ENCODE assay signal across 35 mouse cellular contexts in genomic region chr15:97610767-97611166, GRCm38 (mm10).
"Had no signal": no experiment of that assay in that cellular context is flagged by ENCODE, and none has a peak within 500 bp of the region (broad histone marks: within the 10 kb centered on the region; RNA-seq: fewer than 3 reads in every experiment).

No protein-coding gene starts in this region.

- H3K36me3 ChIP-seq: heart, embryonic 10.5 days; heart, embryonic 12.5 days; heart, embryonic 13.5 days; heart, embryonic 15.5 days; hindbrain, embryonic 10.5 days; hindbrain, embryonic 12.5 days; hindbrain, embryonic 13.5 days; hindbrain, embryonic 15.5 days; intestine, embryonic 15.5 days; kidney, embryonic 15.5 days had no signal

- ATAC-seq: hindbrain, embryonic 16.5 days; hindbrain, postnatal 0 days; inflammation-experienced regulatory T-cells, adult 6 months; intestine, embryonic 15.5 days; intestine, embryonic 16.5 days; intestine, postnatal 0 days had no signal

- H3K27me3 ChIP-seq: heart, embryonic 12.5 days; heart, embryonic 13.5 days; heart, embryonic 15.5 days; hindbrain, embryonic 12.5 days; hindbrain, embryonic 13.5 days; hindbrain, embryonic 15.5 days; intestine, embryonic 15.5 days; kidney, embryonic 15.5 days had no signal

- H3K9ac ChIP-seq: heart, embryonic 12.5 days; heart, embryonic 13.5 days; heart, embryonic 15.5 days; hindbrain, embryonic 12.5 days; hindbrain, embryonic 13.5 days; hindbrain, embryonic 14.5 days; hindbrain, embryonic 15.5 days; intestine, embryonic 15.5 days; kidney, embryonic 15.5 days had no signal

- DNase-seq: heart, postnatal 10 days; heart, postnatal 14 days; heart, postnatal 4 days; kidney, adult 11 months; kidney, adult 18-20 months; kidney, adult 2 months; kidney, adult 8-10 months; kidney, adult 9 months; kidney, postnatal 10 days; kidney, postnatal 14 days; kidney, postnatal 25 days; kidney, postnatal 36 days; kidney, postnatal 4 days; layer of hippocampus, adult 9-11 months; layer of hippocampus, postnatal 36 days had no signal

- H3K4me2 ChIP-seq: heart, embryonic 11.5 days; heart, embryonic 12.5 days; heart, embryonic 13.5 days; heart, embryonic 15.5 days; hindbrain, embryonic 12.5 days; hindbrain, embryonic 13.5 days; hindbrain, embryonic 14.5 days; hindbrain, embryonic 15.5 days; intestine, embryonic 15.5 days; kidney, embryonic 15.5 days had no signal

- H3K27ac ChIP-seq: heart, embryonic 10.5 days; heart, embryonic 13.5 days; heart, embryonic 15.5 days; hindbrain, embryonic 10.5 days; hindbrain, embryonic 12.5 days; hindbrain, embryonic 13.5 days; hindbrain, embryonic 14.5 days; hindbrain, embryonic 15.5 days; hindbrain, postnatal 0 days; intestine, embryonic 15.5 days; kidney, embryonic 15.5 days; kidney, postnatal 0 days; layer of hippocampus, adult 2 months; left cerebral cortex, adult 2 months had no signal

- H3K4me3 ChIP-seq: heart, embryonic 10.5 days; heart, embryonic 12.5 days; heart, embryonic 13.5 days; heart, embryonic 15.5 days; hindbrain, embryonic 10.5 days; hindbrain, embryonic 12.5 days; hindbrain, embryonic 13.5 days; hindbrain, embryonic 15.5 days; intestine, embryonic 15.5 days; kidney, embryonic 15.5 days; layer of hippocampus, adult 2 months; left cerebral cortex, adult 2 months had no signal

- H3K9me3 ChIP-seq: heart, embryonic 10.5 days; heart, embryonic 12.5 days; heart, embryonic 13.5 days; heart, embryonic 15.5 days; hindbrain, embryonic 12.5 days; hindbrain, embryonic 13.5 days; hindbrain, embryonic 15.5 days; intestine, embryonic 15.5 days; kidney, embryonic 15.5 days had no signal
